Mouse (Mus musculus) brain, embryonic 18.5 days (tissue): ENCODE results near the gene Mki67.
A peak's percentile ranks its signal among the peaks of the same experiment; 100 is the strongest.

ENCODE experiments used
- DNase-seq: peaks from one replicate; pipeline ENCODE4 v3.0.0-alpha.2; 2012; ENCODE audit warnings: low read depth, low spot score

Gene Mki67

DNA sequence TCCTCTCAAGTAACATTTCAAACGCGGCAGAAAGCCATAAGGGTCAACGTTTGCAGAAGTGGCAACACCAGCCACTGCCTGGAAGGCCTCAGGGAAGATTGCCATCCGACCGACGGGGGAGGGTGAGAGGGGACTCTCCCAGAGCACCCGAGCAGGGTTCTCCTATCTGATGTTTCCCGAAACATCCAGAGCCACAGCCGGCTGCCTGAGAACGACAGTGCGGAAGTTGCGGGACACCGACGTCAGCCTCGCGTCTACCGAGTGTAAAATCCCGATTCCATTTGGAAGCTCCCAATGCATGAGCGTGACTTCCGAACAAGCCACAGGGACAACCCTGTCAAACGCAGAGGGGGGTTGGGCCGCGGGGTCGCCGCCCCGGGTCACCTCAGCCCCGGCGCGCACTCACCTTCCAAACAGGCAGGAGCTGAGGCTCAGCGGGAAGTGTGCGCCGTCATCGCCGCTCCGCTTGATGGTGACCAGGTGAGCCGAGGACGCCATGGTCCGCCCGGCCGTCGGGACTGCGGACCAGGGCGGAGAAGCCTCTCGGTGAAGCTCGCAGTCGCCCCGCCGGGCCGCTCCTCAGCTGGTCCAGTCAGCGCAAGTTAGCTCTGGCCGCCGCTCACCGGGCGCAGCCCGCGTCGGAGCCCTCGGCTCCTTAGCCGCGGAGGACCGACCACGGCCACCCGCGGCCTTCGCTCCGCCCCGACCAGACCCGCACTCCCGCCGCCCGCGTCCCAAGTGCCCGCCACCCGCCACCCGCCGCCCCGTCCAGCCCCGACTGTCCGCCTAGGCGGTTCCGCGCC lies at the start of gene Mki67:
Mki67 (minus strand) TSS at position 720 of the 803 bp plus-strand sequence.
- no peak for DNase-seq

DNA sequence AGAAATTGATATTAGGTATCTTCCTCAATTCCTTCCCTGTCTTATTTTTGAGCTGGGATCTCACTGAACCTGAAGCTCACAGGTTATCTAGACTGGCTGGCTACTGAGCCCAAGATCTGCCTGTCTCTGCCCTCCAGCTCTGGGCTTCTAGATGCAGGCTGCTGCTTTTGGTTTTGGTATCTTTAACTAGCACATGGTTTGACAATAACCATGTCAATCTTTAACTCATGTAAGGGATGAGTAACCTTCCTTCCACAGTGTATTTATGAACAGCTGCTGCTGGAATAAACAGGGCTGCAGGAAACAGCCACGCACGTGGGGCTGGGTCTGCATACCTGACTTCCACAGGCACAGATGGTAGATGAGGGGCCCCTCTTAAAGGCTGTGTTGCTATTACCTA lies 47.1 kb upstream of the Mki67 start:
- no peak for DNase-seq

GRCm38 (mm10) chr7:135758754-135759510 lies 42.8 kb upstream of the Mki67 start:
- DNase-seq: no peak

DNA sequence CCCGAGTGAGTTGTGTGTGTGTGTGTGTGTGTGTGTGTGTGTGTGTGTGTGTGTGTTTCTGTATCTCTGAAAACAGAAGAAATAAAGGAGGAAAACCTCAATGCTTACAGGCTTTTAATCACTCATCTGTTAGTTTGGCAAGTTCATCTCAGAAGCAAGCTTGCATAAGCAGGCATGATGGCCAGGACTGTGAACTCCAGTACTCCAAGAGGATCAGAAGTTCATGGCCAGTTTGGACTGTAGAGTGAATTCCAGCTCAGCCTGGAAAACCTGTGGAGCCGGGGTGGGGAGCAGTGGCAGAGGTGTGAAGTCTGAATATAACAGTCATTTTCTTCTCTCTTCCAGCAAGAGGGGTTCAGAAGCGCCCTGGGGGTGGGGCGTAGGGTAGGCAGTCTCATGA lies 42.0 kb upstream of the Mki67 start:
- DNase-seq: no peak

- no peak for DNase-seq
Measured at GRCm38 (mm10) chr7:135756984-135757586, 40.9 kb upstream of the Mki67 start.

GRCm38 (mm10) chr7:135748986-135749385 lies 32.8 kb upstream of the Mki67 start:
- DNase-seq: no peak

GRCm38 (mm10) chr7:135747072-135747471 lies 30.9 kb upstream of the Mki67 start:
- DNase-seq: no peak

DNA sequence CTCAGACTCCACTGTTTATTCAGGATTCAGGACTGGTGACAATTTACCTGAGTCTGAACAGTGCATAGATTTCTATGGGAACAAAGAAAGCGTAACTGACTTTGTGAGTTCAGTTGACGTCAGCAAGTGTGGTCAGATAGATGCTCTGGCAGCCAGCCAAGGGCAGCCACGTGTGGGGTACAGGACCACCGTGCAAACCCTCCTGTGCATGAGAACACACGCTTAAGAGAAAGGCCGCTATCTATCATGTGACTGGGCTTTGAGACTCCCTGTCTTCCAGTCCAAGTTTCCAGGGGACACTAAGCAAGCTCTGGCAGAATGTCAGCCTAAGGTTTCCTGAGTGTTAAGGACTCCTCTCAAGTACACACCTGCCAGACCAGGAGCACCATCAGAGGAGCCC lies 30.4 kb upstream of the Mki67 start:
- no peak for DNase-seq

DNA sequence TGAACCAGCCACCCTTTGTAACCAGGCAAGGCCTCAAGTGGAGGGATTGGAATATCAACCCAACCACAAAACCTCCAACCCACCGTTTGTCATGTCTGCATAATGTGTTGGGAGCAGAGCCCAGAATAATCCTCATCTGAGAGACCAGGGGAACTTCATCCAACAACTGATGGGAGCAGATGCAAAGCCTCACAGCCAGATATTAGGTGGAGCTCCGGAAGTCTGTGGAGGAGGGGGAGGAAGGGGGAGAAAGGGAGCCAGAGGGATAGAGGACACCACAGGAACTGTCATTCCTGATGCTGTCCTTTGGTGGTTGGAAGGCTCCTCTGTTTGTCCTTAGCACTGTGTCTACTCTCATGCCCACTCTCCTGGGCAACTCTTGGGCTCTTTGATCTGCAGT lies 28.9 kb upstream of the Mki67 start:
- no peak for DNase-seq

DNA sequence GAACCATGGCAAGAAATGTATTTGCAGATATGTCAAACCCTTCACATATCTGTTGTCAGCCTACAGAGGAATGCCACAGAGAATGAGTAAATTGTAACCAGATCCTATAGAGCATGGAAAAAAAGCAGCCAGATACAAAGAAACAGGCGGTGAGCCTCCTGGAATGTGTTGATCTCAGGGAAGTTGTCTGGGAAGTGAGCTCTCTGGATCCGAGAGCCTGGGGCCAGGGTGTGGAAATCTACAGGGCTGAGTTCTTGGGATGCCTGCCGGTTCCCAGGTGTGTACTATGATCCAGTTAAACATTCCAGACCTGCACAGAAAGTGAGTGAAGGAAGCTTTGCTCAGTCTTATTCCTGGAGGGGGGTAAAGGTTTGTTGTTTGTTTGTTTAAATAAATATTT lies 24.3 kb upstream of the Mki67 start:
- no peak for DNase-seq

DNA sequence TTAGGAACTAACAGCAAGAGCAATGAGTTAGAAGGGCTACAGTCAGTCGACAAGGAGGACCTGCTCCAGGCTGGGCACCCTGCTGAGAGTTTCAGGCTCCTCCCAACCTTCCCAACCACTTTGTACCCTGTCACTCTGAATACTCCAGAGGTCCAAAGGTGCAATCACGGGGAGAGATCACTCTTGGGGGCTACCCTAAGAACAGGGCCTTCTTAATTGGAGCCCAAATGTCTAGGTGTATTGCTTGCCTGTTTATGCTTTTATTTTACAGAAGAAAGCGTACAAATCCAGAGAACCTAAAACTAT lies 20.4 kb upstream of the Mki67 start:
- DNase-seq: no peak

- DNase-seq: peak; percentile 69
Measured at GRCm38 (mm10) chr7:135735691-135736580, 19.8 kb upstream of the Mki67 start.

- no peak for DNase-seq
Measured at GRCm38 (mm10) chr7:135734911-135735646, 18.9 kb upstream of the Mki67 start.

DNA sequence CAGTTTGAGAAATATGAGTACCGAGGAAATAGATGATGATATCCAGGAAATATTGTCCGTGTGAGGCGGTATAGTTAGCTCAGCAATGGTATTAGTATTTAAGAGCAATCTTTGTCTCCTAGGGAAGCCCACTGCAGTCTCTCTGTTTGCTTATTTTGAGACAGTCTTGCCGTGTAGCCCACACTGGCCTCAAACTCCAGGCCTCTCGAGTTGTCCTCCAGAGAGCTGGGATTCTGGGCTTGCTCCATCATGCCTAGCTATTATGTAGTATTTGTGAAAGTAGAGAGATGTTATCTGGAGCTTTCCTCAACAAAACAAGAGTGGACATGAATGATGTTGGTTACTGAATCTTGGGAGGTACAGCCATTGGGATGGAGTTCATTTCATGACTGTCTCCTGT lies 18.2 kb upstream of the Mki67 start:
- no peak for DNase-seq

- DNase-seq: no peak
Measured at GRCm38 (mm10) chr7:135728038-135728437, 11.9 kb upstream of the Mki67 start.

GRCm38 (mm10) chr7:135726707-135727106 lies 10.5 kb upstream of the Mki67 start:
- no peak for DNase-seq

- DNase-seq: no peak
Measured at GRCm38 (mm10) chr7:135723672-135724341, 7.6 kb upstream of the Mki67 start.

DNA sequence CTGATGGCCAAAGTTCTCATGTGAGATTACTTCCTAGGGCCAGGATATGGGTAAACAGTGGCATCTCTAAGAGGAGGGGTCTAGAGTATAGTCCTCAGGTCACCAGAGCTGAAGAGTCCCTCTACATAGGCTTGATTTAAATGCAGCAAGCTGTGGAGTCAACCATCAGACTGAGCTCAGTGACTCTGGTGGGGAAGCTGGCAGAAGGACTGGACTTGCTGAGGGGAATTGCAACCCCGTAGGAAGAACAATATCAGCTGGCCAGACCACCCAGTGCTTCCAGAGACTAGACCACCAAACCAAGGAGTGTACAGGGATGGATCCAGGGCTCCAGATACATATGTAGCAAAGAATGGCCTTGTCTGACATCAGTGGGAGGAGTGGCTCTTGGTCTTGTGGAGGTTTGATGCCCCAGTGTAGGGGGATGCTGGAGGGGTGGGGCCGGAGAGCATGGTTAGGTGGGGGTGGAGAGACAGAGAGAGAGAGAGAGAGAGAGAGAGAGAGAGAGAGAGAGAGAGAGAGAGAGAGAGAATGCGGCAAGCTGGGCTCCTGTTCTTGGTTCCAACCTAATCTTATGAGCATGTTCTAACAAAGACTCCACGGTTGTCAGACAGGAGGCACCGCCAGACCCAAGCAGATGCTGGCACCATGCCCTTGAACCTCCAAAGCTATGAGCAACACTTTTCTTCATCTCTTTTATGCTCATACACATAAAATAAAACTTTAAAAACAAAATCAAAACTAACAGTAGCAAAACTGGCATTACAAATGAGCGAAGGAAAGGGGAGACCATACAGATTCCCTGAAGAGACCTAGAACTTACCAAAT lies 6.1 kb upstream of the Mki67 start:
- no peak for DNase-seq

- DNase-seq: no peak
Measured at GRCm38 (mm10) chr7:135721436-135721992, 5.4 kb upstream of the Mki67 start.
